Mouse (Mus musculus) liver, embryonic 14.5 days (tissue): ENCODE measurements around the gene Tmem164. TPM values are rescaled to one million over a fixed set of nuclear protein-coding genes. Genes with fewer than 3 reads are reported as not detected.
A peak's percentile ranks its signal among the peaks of the same experiment; 100 is the strongest.

ENCODE experiments used
- ATAC-seq: fragments of 200-750 bp; cut with Nextera tagmentation; 2 replicates; pipeline ENCODE4 v1.8.0; 2017; ENCODE audit warnings: moderate number of reproducible peaks, mild to moderate bottlenecking, moderate library complexity; ENCODE audit not compliant: insufficient read depth
- DNase-seq, 3 experiments: peaks; one replicate each; pipeline ENCODE4 v3.0.0-alpha.2; 2012 to 2013; ENCODE audit warnings: low read depth in 3 of 3, low spot score in 3 of 3
- H3K27ac ChIP-seq: fragments of 300-500 bp; sonication (generic); 2 replicates; pipeline ENCODE4 v1.5.1; 2014; ENCODE audit warnings: moderate library complexity, mild to moderate bottlenecking, control low read depth, inconsistent platforms
- H3K27me3 ChIP-seq: fragments of 300-500 bp; sonication (generic); 2 replicates; pipeline ENCODE4 v1.6.1; 2014; ENCODE audit warnings: mild to moderate bottlenecking, low read length, moderate library complexity; ENCODE audit not compliant: control insufficient read depth, insufficient read depth
- H3K36me3 ChIP-seq: fragments of 300-500 bp; sonication (generic); replicated peaks from 2 replicates; pipeline ENCODE4 v1.6.1; 2014; ENCODE audit warnings: low read depth; ENCODE audit not compliant: control insufficient read depth, insufficient read depth
- H3K4me1 ChIP-seq, 2 experiments: fragments of 200-500 bp in 1 of 2; fragments of 300-500 bp in 1 of 2; sonication (generic) in 1 of 2; replicated peaks; 2 replicates each; pipeline ENCODE4 v1.6.1; 2012 to 2014; ENCODE audit warnings: antibody characterized with exemption in 1 of 2, inconsistent platforms in 1 of 2, low read length in 1 of 2; ENCODE audit not compliant: control insufficient read depth in 2 of 2, insufficient read depth in 2 of 2
- H3K4me2 ChIP-seq: fragments of 300-500 bp; sonication (generic); 2 replicates; pipeline ENCODE4 v1.6.1; 2014; ENCODE audit warnings: low read depth, mild to moderate bottlenecking, control low read depth, moderate library complexity
- H3K4me3 ChIP-seq, 2 experiments: fragments of 200-500 bp in 1 of 2; fragments of 300-500 bp in 1 of 2; sonication (generic) in 1 of 2; 2 replicates each; pipeline ENCODE4 v1.5.1; 2012 to 2014; ENCODE audit warnings: low read depth in 2 of 2, low read length in 2 of 2, mild to moderate bottlenecking in 2 of 2, control low read depth in 1 of 2, inconsistent platforms in 1 of 2, moderate library complexity in 1 of 2; ENCODE audit not compliant: insufficient read depth in 1 of 2
- H3K9ac ChIP-seq: fragments of 300-500 bp; sonication (generic); replicated peaks from 2 replicates; pipeline ENCODE4 v1.6.1; 2014; ENCODE audit warnings: mild to moderate bottlenecking, control low read depth, moderate library complexity
- H3K9me3 ChIP-seq: fragments of 300-500 bp; sonication (generic); 2 replicates; pipeline ENCODE4 v1.6.1; 2016; ENCODE audit warnings: low read length, mixed read lengths; ENCODE audit not compliant: control insufficient read depth
- CTCF ChIP-seq: IDR thresholded peaks from 2 replicates; pipeline ENCODE4 v1.5.1; 2016; ENCODE audit warnings: antibody characterized with exemption, low read depth, control low read depth
- EP300 ChIP-seq: IDR thresholded peaks from 2 replicates; pipeline ENCODE4 v1.6.1; 2016; ENCODE audit warnings: antibody characterized with exemption, low read depth
- WGBS: fragments of 180-500 bp; shearing (Covaris S2); extraction: QIAGEN DNeasy Blood & Tissue Kit; methylation state at CpG from one replicate; pipeline ENCODE4 v1.1.7; 2014; ENCODE audit not compliant: insufficient replicate concordance; 5-methylcytosine and 5-hydroxymethylcytosine counted together
- polyA plus RNA-seq, 2 experiments: library from polyadenylated mRNA; depleted of rRNA in 1 of 2; stranded (reverse) in 1 of 2; unstranded in 1 of 2; fragments of >200 nt; fragmentation: Nextera tagmentation in 1 of 2; extraction: Ambion mirVana in 1 of 2; gene quantifications; 2 replicates each; pipeline versions ENCODE4 v1.2.1 to v1.2.3; 2012 to 2014

Tmem164 gene
- polyA plus RNA-seq, 2 experiments, result 12.6 to 14.3 TPM

DNA sequence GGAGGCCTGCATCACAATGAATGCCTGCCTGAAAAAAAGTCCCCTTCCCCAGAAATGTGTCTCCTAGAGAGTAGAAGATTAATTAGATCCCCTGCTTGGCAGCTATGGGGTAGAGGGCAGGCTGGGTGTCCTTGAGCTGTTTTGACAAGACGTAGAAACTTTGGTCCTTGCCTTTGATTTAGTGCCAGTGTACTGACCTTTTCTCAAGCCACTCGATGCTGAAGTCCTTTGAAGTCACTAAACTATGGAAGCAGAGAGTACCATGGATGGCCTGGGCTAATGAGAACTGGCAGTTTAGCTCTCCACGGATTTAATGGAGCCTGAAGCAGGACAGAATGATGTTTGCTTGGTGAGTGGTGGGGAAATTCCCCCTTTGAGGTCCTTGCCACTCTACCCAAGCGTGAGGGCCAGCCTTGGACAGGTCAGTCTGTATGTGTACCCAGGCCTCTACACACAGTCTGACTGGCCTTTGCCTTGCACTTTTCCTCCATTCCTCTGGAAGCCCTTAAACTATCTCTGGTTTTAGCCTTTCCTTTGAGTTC, 112.9 kb downstream of the Tmem164 start:
- TF ChIP-seq EP300 (no peak), CTCF (no peak)
- DNase-seq, result no peak
- H3K4me2 ChIP-seq, result no peak overlapping the region
- no peak overlapping the region for H3K27ac ChIP-seq
- H3K9me3 ChIP-seq, result no peaks in the 10 kb centered on the region
- no peak for ATAC-seq
- no peak overlapping the region for H3K9ac ChIP-seq
- H3K27me3 ChIP-seq, result no peaks in the 10 kb centered on the region
- 69% methylated on average over 4 of the region's 4 CpGs for WGBS
- no peak overlapping the region for H3K4me3 ChIP-seq
- no peaks in the 10 kb centered on the region for H3K36me3 ChIP-seq
- no peaks in the 10 kb centered on the region for H3K4me1 ChIP-seq

GRCm38 (mm10) chrX:142804596-142804995, 123.4 kb downstream of the Tmem164 start:
- DNase-seq (no peak), ATAC-seq (no peak)
- TF ChIP-seq EP300 (no peak), CTCF (no peak)
- H3K4me2 ChIP-seq, result no peak overlapping the region
- no peak overlapping the region for H3K9ac ChIP-seq
- H3K27ac ChIP-seq, result no peak overlapping the region
- H3K4me1 ChIP-seq, result no peaks in the 10 kb centered on the region
- H3K4me3 ChIP-seq, result no peak overlapping the region
- no peaks in the 10 kb centered on the region for H3K27me3 ChIP-seq
- 88% methylated on average over 3 of the region's 3 CpGs for WGBS
- no peaks in the 10 kb centered on the region for H3K36me3 ChIP-seq
- no peaks in the 10 kb centered on the region for H3K9me3 ChIP-seq

GRCm38 (mm10) chrX:142806126-142806525, 124.9 kb downstream of the Tmem164 start:
- Histone ChIP-seq H3K9me3 (no peaks in the 10 kb centered on the region), H3K27me3 (no peaks in the 10 kb centered on the region), H3K4me2 (no peak overlapping the region), H3K9ac (no peak overlapping the region), H3K4me3 (no peak overlapping the region), H3K4me1 (no peaks in the 10 kb centered on the region), H3K27ac (no peak overlapping the region), H3K36me3 (no peaks in the 10 kb centered on the region)
- ATAC-seq (no peak), DNase-seq (no peak)
- TF ChIP-seq CTCF (no peak), EP300 (no peak)
- WGBS, result 70% methylated on average over 6 of the region's 6 CpGs

- no peak for DNase-seq
- H3K36me3 ChIP-seq, result no peaks in the 10 kb centered on the region
- no peaks in the 10 kb centered on the region for H3K9me3 ChIP-seq
- H3K27me3 ChIP-seq, result no peaks in the 10 kb centered on the region
- no peak overlapping the region for H3K4me2 ChIP-seq
- H3K27ac ChIP-seq, result no peak overlapping the region
- WGBS, result 59% methylated on average over 10 of the region's 10 CpGs
- H3K9ac ChIP-seq, result no peak overlapping the region
- no peaks in the 10 kb centered on the region for H3K4me1 ChIP-seq
- no peak for ATAC-seq
- TF ChIP-seq EP300 (no peak), CTCF (peak; percentile 17; the same call in 1 of the 2 replicates)
- H3K4me3 ChIP-seq, result no peak overlapping the region
Measured at GRCm38 (mm10) chrX:142806620-142807061, 125.4 kb downstream of the Tmem164 start.

- Histone ChIP-seq H3K36me3 (no peaks in the 10 kb centered on the region), H3K4me3 (no peak overlapping the region), H3K9ac (no peak overlapping the region), H3K4me2 (no peak overlapping the region), H3K4me1 (no peaks in the 10 kb centered on the region), H3K27me3 (no peaks in the 10 kb centered on the region), H3K9me3 (no peaks in the 10 kb centered on the region), H3K27ac (no peak overlapping the region)
- no peak for DNase-seq
- no peak for ATAC-seq
- TF ChIP-seq EP300, result no peak
- peak; percentile 66 for TF ChIP-seq CTCF
- 56% methylated on average over 9 of the region's 9 CpGs for WGBS
Measured at GRCm38 (mm10) chrX:142808411-142808810, 127.2 kb downstream of the Tmem164 start.
